Mouse (Mus musculus) frontal cortex, adult (tissue): ENCODE measurements around the gene Spock3.
"Not testable (repeated sequence)": the region's sequence is repeated elsewhere in the genome, so short reads cannot be mapped to it uniquely, and the experiment has no call there.

Experiments
- ATAC-seq: cut with Nextera tagmentation; 2 replicates; pipeline ENCODE4 v1.9.2; 2017; ENCODE audit warnings: mild to moderate bottlenecking, moderate library complexity, mixed read lengths; ENCODE audit not compliant: low TSS enrichment

The Spock3 gene

DNA sequence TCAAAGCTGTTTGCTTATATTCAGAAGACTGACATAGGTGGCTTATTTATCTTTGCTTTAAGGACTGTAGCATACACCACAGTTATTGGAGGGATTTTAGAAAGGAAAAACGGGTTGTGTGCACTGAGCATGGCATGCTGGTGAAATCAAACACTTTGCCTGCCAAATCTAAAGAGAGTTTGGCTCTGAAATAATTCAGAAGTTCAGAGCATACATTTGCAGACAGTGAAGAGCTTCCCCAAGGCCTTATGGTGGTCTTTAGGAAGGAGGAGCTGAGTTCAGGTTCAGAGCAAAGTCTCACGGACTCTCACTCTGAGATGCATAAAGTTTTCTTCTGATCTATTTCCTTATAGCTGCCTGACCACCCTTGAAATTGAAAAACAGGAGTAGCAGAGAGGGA, at the start of gene Spock3:
Gene Spock3, plus strand, starts transcription at position 301 of the 400 bp plus-strand sequence.
- ATAC-seq, result no peak

DNA sequence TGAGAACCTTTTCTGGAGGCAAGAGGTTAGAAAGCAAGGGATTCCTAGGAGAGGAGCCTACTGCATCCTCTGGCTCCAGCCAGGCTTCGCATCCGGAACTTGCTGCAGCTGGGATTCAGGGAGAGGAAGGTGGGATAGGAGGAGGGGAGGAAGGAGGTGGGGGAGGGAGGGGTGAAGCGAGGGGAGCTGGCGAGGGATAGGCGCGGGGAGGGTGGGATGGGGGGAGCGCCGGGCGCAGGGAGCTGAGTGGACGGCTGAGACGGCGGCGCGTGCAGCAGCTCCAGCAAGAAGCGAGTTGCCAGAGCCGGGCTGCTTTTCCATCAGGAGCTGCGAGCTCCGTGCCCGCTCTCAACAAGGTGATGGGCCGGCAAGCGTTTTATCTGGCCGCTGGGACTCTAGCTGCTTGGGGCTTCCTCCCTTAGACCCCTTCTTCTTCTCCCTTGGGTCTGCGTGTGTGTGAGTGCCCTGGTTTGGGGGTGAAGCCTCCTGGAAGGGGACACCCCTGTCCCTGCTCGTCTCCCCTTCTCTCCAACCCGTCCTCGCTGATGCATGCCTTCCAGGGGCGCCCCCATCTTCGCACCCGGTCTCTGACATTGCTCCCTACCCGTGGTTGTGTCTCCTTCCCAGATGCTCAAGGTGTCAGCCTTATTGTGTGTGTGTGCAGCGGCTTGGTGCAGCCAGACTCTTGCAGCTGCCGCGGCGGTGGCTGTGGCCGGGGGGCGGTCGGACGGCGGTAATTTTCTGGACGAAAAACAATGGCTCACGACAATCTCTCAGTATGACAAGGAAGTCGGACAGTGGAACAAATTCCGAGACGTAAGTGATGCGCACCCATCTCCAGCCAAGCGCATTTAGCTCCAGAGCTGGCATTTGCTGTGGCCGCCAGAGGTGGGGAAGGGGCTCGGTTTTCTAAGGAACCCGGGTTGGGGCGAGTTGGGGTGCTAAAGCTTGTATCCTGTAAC, 645 bp downstream of the Spock3 start:
- ATAC-seq, result peak; percentile 79

- peak; percentile 26 for ATAC-seq
Observed at GRCm38 (mm10) chr8:62952481-62952880, 1.7 kb downstream of the Spock3 start.

- ATAC-seq, result no peak
Observed at GRCm38 (mm10) chr8:62962608-62963007, 11.8 kb downstream of the Spock3 start.

DNA sequence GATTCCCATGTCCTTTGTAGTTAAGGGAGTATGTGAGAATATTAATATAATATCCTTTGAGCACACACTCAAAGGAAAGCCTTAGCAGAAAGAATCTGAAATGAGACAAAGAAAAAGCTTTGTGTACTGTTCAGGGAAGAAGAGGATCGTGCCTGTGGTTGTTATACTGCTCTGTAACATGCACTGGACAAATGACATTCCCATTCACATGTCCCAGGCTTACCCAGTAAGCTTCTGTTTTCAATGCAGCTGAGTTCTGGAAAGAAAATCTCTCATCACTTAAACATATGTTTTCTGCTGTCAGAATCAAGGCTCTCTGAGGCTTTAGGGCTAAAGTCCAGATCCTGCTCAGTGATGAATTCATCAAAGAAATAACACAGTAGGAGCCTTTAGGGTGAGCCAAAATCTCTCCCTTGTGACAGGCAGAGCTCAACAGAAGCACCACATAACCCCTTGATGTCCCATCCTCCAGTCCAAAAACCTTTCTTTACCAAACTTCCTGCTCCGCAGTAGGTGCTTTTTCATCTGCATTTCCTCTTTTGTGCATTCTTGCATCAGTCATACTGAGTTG, 19.1 kb downstream of the Spock3 start:
- ATAC-seq, result peak; percentile 69

DNA sequence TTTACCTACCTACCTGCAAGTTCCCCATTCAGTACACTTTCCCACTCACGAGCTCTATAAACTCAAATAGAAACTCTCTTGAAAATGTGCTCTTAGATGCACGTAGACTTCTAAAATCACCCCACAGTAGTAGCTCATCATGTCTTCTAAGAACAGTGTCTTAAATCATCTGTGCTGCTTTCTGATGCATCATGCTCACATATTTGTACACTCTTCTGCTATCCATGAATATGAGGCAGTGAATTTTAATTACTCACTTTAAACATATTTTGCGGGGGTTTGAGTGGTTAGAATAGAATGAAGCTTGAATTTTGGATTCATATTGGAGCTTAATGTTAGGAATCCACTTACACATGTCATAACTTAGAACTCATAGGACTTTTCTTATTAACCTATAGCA, 138.2 kb downstream of the Spock3 start:
- peak; percentile 98 for ATAC-seq

DNA sequence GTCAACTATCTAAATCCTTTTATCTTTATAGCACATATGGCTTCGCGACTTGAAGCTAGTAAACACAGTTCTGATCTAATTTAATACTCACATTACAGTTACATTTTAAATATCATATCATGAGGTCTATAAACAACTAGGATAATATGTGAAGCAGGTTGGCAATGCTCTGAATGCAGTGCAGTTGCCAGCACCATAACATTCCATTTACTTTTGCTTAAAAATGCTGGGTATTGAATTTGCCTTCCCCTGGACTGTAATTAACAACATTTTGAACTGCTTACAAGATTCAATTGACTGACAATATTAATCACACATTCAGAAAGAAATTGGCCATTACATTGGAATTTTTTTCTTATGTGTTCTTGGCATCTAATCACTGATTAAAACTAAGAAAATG, 147.4 kb downstream of the Spock3 start:
- no peak for ATAC-seq

GRCm38 (mm10) chr8:63109761-63110160, 159.0 kb downstream of the Spock3 start:
- ATAC-seq, result 0 out of 2 replicates have a peak, but pooled peaks have one; percentile 50

GRCm38 (mm10) chr8:63112919-63113318, 162.1 kb downstream of the Spock3 start:
- no peak for ATAC-seq

DNA sequence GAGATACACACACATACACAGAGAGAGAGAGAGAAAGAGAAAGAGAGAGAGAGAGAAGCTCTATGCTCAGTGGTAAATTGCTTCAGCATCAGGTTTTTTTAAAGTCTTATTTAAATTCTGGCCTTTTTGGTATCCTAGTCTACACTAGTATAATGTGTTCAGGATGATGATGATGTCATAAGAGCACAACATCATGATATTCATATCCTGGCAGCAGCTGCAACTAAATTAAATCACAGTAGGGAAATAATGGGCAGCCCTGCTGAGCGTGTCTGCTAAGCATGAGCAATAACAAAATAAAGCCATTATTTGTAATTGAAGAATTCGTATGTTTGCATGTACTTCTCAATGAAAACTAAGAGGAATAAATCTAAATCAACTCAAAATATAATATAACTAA, 169.7 kb downstream of the Spock3 start:
- no peak for ATAC-seq

- no peak for ATAC-seq
Observed at GRCm38 (mm10) chr8:63135406-63135805, 184.6 kb downstream of the Spock3 start.

DNA sequence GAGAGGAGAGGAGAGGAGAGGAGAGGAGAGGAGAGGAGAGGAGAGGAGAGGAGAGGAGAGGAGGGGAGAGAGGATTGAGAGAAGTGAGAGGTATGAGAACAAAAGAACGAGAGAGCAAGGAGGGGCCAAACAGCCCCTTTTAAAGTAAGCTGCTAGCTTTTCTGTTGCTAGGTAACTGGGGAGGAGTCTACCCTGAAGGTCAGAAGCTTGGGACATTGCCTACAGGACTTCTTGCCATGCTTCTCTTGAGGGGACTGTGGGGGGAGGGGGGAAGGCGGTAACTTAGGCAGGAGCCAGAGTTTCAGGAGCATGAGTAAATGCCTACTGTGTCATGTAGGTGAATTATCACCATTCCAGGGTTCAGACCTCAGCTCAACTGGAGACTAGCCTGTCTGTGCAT, 213.1 kb downstream of the Spock3 start:
- not testable (repeated sequence) for ATAC-seq

GRCm38 (mm10) chr8:63165326-63165725, 214.5 kb downstream of the Spock3 start:
- ATAC-seq, result no peak

GRCm38 (mm10) chr8:63169956-63170355, 219.1 kb downstream of the Spock3 start:
- ATAC-seq, result no peak

DNA sequence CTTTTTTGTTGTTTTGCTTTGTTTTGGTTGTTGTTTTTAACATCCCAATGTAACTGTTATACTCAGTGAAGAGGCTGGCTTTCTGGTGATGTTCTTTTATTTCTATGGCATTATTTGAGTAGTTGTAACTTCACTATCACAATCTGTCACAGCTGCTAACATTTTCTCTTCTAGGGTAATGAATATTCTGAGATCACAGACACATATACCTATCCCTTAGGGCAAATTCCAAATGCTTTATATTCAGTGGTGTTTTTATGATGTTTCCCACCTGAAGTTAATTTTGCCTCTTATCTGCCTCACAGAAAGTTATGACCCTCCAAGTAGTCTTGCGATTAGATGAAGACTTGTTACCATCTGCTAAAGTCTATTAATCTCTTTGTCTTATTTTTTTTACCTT, 230.5 kb downstream of the Spock3 start:
- ATAC-seq, result no peak

DNA sequence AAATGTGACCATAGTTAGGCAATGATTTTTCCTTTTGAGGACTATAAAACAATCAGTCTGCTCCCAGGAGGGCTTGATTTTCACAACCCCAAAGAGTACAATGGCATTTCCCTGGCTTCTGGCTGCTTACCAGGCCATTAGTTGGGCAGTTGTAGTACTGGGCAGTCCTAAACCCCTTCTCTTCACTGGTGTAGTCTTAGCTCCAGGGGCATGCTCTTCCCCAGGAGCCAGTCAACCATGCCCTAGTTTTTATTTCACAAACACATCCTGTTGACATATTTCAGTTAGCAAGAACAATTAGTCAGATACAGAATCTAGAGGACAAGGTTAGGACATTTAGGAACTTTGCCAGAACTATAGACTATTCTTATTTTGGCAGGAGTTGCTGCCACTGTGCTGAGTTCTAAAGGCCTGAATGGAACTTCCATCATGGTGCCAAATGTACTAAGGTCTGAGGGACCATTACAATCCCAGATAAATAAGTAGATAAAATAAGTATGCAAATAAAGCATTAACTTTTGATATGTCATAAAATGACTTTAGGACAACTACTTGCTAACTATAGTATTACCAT, 308.1 kb downstream of the Spock3 start:
- ATAC-seq, result no peak

GRCm38 (mm10) chr8:63262516-63262915, 311.7 kb downstream of the Spock3 start:
- ATAC-seq, result no peak

DNA sequence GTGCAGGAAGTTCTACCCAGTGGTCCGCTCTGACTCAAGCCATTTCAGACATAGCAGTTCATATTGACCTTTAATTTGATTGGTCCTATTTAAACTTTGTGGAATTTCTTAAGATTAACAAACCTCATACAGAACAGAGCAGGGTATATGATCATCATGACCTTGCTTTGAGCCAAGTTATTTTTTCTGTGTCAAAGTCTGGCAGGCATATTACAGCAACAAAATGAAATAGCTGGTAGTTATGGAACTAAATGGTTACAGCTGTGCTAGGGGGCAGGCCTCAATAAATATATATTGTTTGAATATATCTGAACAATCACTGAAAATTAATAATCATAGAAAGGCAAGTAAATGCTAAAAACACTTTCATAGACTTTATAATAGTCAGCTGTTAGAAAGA, 384.6 kb downstream of the Spock3 start:
- ATAC-seq, result no peak

DNA sequence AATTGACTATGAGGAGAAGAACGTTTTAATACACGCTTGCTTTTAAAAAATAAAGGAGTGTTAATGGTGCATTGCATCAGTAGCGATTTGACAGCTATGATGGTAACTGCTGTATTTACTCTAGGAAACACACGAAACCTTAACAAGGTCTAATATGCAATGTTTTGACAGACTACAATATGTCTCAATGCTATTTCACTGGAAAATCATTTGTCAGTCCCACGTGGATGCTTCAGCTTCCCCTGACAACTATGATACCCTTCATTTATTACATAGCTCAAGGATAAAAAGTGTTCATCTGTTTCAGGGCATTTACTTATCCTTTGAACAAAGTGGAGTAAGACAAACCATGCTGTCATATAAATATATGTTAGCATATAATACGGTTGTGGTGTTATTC, 417.8 kb downstream of the Spock3 start:
- ATAC-seq, result no peak

DNA sequence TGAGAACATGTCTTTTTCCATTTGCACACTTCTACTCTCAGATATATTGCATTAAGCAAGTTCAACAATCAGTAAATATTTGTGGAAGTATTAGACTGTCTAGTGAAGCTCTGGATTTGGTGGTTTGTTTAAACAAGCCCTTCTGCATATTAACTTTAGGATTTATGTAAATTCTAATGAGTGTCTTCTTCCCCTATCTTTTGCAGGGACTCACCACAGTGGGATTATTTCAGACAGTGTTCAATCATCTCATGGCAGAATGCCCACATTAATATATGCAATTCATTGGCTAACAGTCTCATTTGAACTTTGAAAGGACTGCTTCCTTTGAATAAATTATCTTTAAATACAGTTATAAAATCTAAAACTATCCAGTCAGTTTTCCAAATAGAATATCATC, 446.9 kb downstream of the Spock3 start:
- no peak for ATAC-seq
